Mouse (Mus musculus) liver, postnatal 0 days (tissue): Measurements from ENCODE around the gene Cox7a2. TPM values are rescaled to one million over a fixed set of nuclear protein-coding genes. Genes with fewer than 3 reads are reported as not detected.

ENCODE experiments used
- ATAC-seq: fragments of 200-750 bp; cut with Nextera tagmentation; 2 replicates; pipeline ENCODE4 v1.8.0; 2017; ENCODE audit warnings: mild to moderate bottlenecking, moderate library complexity
- DNase-seq: peaks from one replicate; pipeline ENCODE4 v3.0.0-alpha.2; 2016
- H3K27ac ChIP-seq: fragments of 300-500 bp; sonication (generic); 2 replicates; pipeline ENCODE4 v1.5.1; 2014; ENCODE audit warnings: antibody characterized with exemption, moderate library complexity, mild to moderate bottlenecking, low read depth
- H3K27me3 ChIP-seq: fragments of 300-500 bp; sonication (generic); 2 replicates; pipeline ENCODE4 v1.6.1; 2014; ENCODE audit warnings: low read length, control low read depth, mixed read lengths; ENCODE audit not compliant: insufficient read depth
- H3K36me3 ChIP-seq: fragments of 300-500 bp; sonication (generic); replicated peaks from 2 replicates; pipeline ENCODE4 v1.6.1; 2014; ENCODE audit warnings: mild to moderate bottlenecking, control low read depth, low read length, moderate library complexity, mixed read lengths; ENCODE audit not compliant: insufficient read depth
- H3K4me1 ChIP-seq: fragments of 300-500 bp; sonication (generic); 2 replicates; pipeline ENCODE4 v1.6.1; 2014; ENCODE audit warnings: antibody characterized with exemption, mild to moderate bottlenecking, control low read depth; ENCODE audit not compliant: insufficient read depth
- H3K4me2 ChIP-seq: fragments of 300-500 bp; sonication (generic); 2 replicates; pipeline ENCODE4 v1.6.1; 2014; ENCODE audit warnings: low read depth, mild to moderate bottlenecking, low read length, moderate library complexity, mixed read lengths
- H3K4me3 ChIP-seq: fragments of 300-500 bp; sonication (generic); 2 replicates; pipeline ENCODE4 v1.5.1; 2014; ENCODE audit warnings: low read depth, low read length
- H3K9ac ChIP-seq: fragments of 300-500 bp; sonication (generic); replicated peaks from 2 replicates; pipeline ENCODE4 v1.6.1; 2014; ENCODE audit warnings: mild to moderate bottlenecking, moderate library complexity
- H3K9me3 ChIP-seq: fragments of 300-500 bp; sonication (generic); 2 replicates; pipeline ENCODE4 v1.6.1; 2016; ENCODE audit warnings: mild to moderate bottlenecking, control low read depth, low read length, mixed read lengths
- CTCF ChIP-seq: sonication (generic); IDR thresholded peaks from 2 replicates; pipeline ENCODE4 v1.5.1; 2016; ENCODE audit warnings: antibody characterized with exemption, low read depth
- EP300 ChIP-seq: IDR thresholded peaks from 2 replicates; pipeline ENCODE4 v1.6.1; 2016; ENCODE audit warnings: antibody characterized with exemption, low read depth, mild to moderate bottlenecking
- WGBS: fragments of 180-500 bp; shearing (Covaris S2); extraction: QIAGEN DNeasy Blood & Tissue Kit; methylation state at CpG from one replicate; pipeline ENCODE4 v1.1.7; 2014; ENCODE audit not compliant: insufficient replicate concordance; 5-methylcytosine and 5-hydroxymethylcytosine counted together
- polyA plus RNA-seq: library from polyadenylated mRNA; unstranded; fragments of >200 nt; fragmentation: Nextera tagmentation; extraction: Ambion mirVana; gene quantifications from 2 replicates; pipeline ENCODE4 v1.2.1, GENCODE M21; 2015

The Cox7a2 gene
- polyA plus RNA-seq, 1 experiment from 2014 or later, result 756 TPM

DNA sequence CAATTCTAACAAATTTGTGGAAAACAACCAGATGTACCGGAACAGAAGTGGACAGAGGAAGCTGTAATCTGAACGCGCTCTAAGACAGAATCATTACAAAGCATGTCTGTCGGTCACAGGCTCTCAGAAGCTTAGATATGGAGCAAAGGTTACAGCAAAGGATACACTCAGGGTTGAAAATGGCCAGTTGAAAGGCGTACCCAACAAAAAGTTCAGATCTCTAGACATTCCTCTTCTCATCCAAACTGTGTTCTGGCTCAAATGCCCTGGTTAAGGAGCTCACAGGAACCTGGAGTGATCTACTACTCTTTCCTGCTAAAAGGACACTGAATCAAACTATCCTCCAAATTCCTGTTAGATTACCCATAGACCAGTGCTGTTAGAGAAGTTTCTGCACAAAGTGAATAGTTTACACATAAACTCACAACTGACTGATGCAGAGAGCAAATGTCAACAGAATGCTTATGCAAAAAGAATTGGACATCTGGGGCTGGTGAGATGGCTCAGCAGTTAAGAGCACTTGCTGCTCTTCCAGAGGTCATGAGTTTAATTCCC is 7.4 kb upstream of the Cox7a2 start:
- TF ChIP-seq EP300, result no peak
- TF ChIP-seq CTCF, result no peak
- WGBS, result 84% methylated on average over 5 of the region's 5 CpGs
- H3K36me3 ChIP-seq, result peaks cover 9% of the 10 kb centered on the region; the same call in 1 of the 2 replicates
- no peaks in the 10 kb centered on the region for H3K9me3 ChIP-seq
- DNase-seq, result no peak
- H3K4me2 ChIP-seq, result no peak overlapping the region
- no peak overlapping the region for H3K4me3 ChIP-seq
- H3K27me3 ChIP-seq, result no peaks in the 10 kb centered on the region
- peaks cover 9% of the 10 kb centered on the region; the same call in 1 of the 2 replicates for H3K4me1 ChIP-seq
- H3K27ac ChIP-seq, result no peak overlapping the region; the same call in 1 of the 2 replicates
- ATAC-seq, result peak; percentile 27; the same call in 1 of the 2 replicates
- no peak overlapping the region for H3K9ac ChIP-seq

DNA sequence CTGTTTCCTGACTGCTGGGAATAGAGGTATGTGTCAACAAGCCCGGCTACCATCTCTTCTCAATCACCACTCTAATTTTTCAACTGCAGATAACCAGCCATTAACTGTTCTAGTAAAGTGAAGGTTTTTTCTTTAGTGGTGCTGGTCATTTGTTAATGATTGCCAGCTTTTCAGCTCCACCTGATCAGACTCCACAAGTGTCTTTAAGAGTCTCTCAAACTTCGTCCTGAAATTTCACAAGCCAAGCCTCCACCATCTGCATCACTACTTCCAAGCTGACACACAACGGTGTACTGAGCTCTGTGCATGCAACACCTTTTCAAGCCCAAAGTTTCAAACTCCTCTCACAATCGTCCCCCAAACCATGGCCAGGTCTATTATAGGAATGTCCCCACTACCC is 5.7 kb upstream of the Cox7a2 start:
- Histone ChIP-seq H3K27ac (0 out of 2 replicates have a peak overlapping the region, but pooled peaks have one; percentile 11), H3K4me3 (no peak overlapping the region), H3K9me3 (no peaks in the 10 kb centered on the region), H3K9ac (no peak overlapping the region), H3K36me3 (peaks cover 1% of the 10 kb centered on the region; the same call in 1 of the 2 replicates), H3K4me1 (peaks cover 9% of the 10 kb centered on the region; the same call in 1 of the 2 replicates), H3K4me2 (no peak overlapping the region), H3K27me3 (no peaks in the 10 kb centered on the region)
- no peak; the same call in 1 of the 2 replicates for ATAC-seq
- no peak for DNase-seq
- no peak for TF ChIP-seq CTCF
- no peak for TF ChIP-seq EP300
- 72% methylated on average over 4 of the region's 4 CpGs for WGBS

DNA sequence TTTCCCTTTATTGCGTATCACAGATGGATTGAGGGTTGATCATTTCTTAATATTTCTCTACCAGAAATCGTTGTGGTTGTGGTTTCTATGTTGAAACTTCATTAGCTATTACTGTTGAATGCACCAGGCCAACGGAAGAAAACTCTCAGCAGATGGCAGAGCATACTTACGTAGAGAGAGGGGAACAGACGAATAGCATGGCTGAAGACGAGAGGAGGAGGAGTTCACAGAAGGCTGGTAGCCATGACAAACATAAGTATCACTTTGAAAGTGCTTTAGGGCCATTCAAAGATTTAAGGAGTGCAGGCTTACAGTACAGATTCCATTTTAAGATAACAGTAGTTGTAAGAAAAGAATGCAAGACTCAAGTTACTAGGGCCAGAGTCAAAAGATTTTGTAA is 2.8 kb upstream of the Cox7a2 start:
- Histone ChIP-seq H3K9me3 (no peaks in the 10 kb centered on the region), H3K4me1 (peaks cover 24% of the 10 kb centered on the region), H3K9ac (no peak overlapping the region), H3K27ac (no peak overlapping the region), H3K4me2 (no peak overlapping the region), H3K36me3 (peaks cover 4% of the 10 kb centered on the region; the same call in 1 of the 2 replicates), H3K27me3 (no peaks in the 10 kb centered on the region), H3K4me3 (no peak overlapping the region)
- TF ChIP-seq CTCF, result no peak
- TF ChIP-seq EP300, result no peak
- DNase-seq, result no peak
- no peak for ATAC-seq
- WGBS, result 60% methylated on average over 6 of the region's 6 CpGs

DNA sequence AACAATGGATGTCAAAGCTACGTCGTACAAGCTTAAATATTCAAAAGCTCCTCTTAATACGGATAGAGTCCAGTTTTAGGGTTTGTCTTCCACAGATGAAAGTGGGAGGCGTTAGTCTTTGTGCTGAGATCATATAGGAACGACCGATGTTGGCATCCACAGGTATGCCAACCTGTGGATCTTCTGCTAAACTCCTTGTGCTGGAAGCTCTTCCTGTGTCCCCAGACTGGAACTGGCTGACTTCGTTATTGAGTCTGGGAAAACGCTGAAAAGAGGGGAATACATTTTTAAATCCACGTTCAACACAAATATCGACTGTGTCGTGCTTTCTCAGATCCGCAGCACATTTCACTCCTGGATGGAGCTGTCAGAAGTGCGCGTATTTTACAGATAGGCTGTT is 398 bp upstream of the Cox7a2 start:
- Histone ChIP-seq H3K4me1 (peaks cover 18% of the 10 kb centered on the region), H3K4me2 (peak overlapping the region; percentile 79), H3K27ac (peak overlapping the region; percentile 68), H3K9me3 (no peaks in the 10 kb centered on the region), H3K36me3 (peaks cover 15% of the 10 kb centered on the region), H3K4me3 (peak overlapping the region; percentile 84), H3K27me3 (no peaks in the 10 kb centered on the region), H3K9ac (peak overlapping the region; percentile 87)
- no peak for ATAC-seq
- WGBS, result 4% methylated on average over 14 of the region's 14 CpGs
- no peak for TF ChIP-seq CTCF
- no peak for TF ChIP-seq EP300
- no peak for DNase-seq

DNA sequence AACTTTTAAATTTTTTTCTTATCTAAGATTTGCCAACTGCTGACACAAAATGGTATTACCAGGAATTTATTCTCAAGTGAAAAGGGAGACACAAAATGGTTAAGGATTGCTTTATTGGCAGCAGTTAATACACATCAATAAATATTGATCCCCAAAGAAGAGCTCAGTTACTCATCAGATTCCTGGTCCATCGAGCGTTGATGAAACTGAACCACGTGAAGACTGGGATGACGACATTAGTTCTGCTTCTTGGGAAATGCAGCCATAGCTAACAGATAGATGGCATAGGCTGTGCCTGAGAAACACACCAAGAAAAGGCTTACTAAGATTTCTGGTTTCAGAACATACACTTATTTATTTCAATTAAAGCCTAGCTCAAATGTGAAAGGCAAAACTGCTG is 4.4 kb downstream of the Cox7a2 start:
- H3K9ac ChIP-seq, result no peak overlapping the region
- H3K36me3 ChIP-seq, result peaks cover 37% of the 10 kb centered on the region
- WGBS, result 60% methylated on average over 4 of the region's 4 CpGs
- no peak overlapping the region for H3K27ac ChIP-seq
- no peak for ATAC-seq
- peak; percentile 29 for DNase-seq
- no peaks in the 10 kb centered on the region for H3K27me3 ChIP-seq
- TF ChIP-seq EP300 (no peak), CTCF (no peak)
- H3K4me3 ChIP-seq, result no peak overlapping the region
- H3K4me1 ChIP-seq, result peaks cover 15% of the 10 kb centered on the region
- no peak overlapping the region for H3K4me2 ChIP-seq
- no peaks in the 10 kb centered on the region for H3K9me3 ChIP-seq

DNA sequence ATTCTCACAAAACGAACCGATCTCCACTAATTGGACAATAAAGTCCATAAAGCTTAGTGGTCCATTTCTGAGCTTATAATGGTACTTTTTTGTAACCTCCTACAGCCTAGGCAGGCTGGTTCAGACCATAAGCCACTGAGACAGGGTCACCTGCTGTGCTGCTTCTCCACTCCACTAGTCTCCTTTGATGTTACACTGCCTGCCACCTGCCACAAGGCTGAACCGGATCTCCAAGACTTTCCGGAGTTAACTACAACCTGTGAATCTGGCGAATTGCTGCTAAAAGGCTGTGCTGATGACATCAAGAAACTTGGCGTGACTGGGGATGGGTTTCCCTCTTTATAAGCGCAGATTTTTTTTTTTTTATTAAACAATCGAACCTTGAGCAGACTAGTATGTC is 7.8 kb downstream of the Cox7a2 start:
- Histone ChIP-seq H3K27ac (no peak overlapping the region), H3K9ac (no peak overlapping the region), H3K4me1 (no peaks in the 10 kb centered on the region), H3K4me2 (no peak overlapping the region), H3K36me3 (peaks cover 30% of the 10 kb centered on the region), H3K4me3 (no peak overlapping the region), H3K27me3 (no peaks in the 10 kb centered on the region), H3K9me3 (no peaks in the 10 kb centered on the region)
- ATAC-seq (no peak), DNase-seq (no peak)
- WGBS, result 82% methylated on average over 8 of the region's 8 CpGs
- TF ChIP-seq CTCF (no peak), EP300 (no peak)
